Mouse (Mus musculus): ENCODE results near the gene Zmiz1.
A peak's percentile ranks its signal among the peaks of the same experiment; 100 is the strongest.

Zmiz1 gene

GRCm38 (mm10) chr14:25454066-25454760 lies 4.8 kb upstream of the Zmiz1 start:
- DNase-seq (ENCODE audit: low read depth in 1 of 2, low spot score in 2 of 2), result no peak

- no peak for DNase-seq (ENCODE audit: low read depth in 1 of 2, low spot score in 2 of 2)
Observed at GRCm38 (mm10) chr14:25456666-25457433, 2.1 kb upstream of the Zmiz1 start.

GRCm38 (mm10) chr14:25457434-25457957 lies 1.5 kb upstream of the Zmiz1 start:
- peak; percentile 69 to 76 for DNase-seq (ENCODE audit: low read depth in 1 of 2, low spot score in 2 of 2)

- no peak for DNase-seq (ENCODE audit: low read depth in 1 of 2, low spot score in 2 of 2)
Observed at GRCm38 (mm10) chr14:25458111-25459015, 622 bp upstream of the Zmiz1 start.

GRCm38 (mm10) chr14:25459394-25459997 lies 511 bp downstream of the Zmiz1 start:
- no peak for DNase-seq (ENCODE audit: low read depth in 1 of 2, low spot score in 2 of 2)

- DNase-seq (ENCODE audit: low read depth in 1 of 2, low spot score in 2 of 2), result peak in 1 of 2 experiments; percentile 70
Observed at GRCm38 (mm10) chr14:25459998-25460800, 1.2 kb downstream of the Zmiz1 start.

- peak; percentile 57 to 72 for DNase-seq (ENCODE audit: low read depth in 1 of 2, low spot score in 2 of 2)
Observed at GRCm38 (mm10) chr14:25460801-25461675, 2.1 kb downstream of the Zmiz1 start.

GRCm38 (mm10) chr14:25461676-25462385 lies 2.8 kb downstream of the Zmiz1 start:
- peak in 1 of 2 experiments; percentile 60 for DNase-seq (ENCODE audit: low read depth in 1 of 2, low spot score in 2 of 2)

GRCm38 (mm10) chr14:25462975-25463374 lies 4.0 kb downstream of the Zmiz1 start:
- DNase-seq (ENCODE audit: low read depth in 1 of 2, low spot score in 2 of 2), result no peak

GRCm38 (mm10) chr14:25463919-25464318 lies 4.9 kb downstream of the Zmiz1 start:
- DNase-seq (ENCODE audit: low read depth in 1 of 2, low spot score in 2 of 2), result no peak

- peak; percentile 55 to 63 for DNase-seq (ENCODE audit: low read depth in 1 of 2, low spot score in 2 of 2)
Observed at GRCm38 (mm10) chr14:25464611-25465307, 5.8 kb downstream of the Zmiz1 start.

- no peak for DNase-seq (ENCODE audit: low read depth in 1 of 2, low spot score in 2 of 2)
Observed at GRCm38 (mm10) chr14:25466361-25466760, 7.4 kb downstream of the Zmiz1 start.

GRCm38 (mm10) chr14:25467911-25468668 lies 9.1 kb downstream of the Zmiz1 start:
- no peak for DNase-seq (ENCODE audit: low read depth in 1 of 2, low spot score in 2 of 2)

GRCm38 (mm10) chr14:25468891-25469529 lies 10.0 kb downstream of the Zmiz1 start:
- no peak for DNase-seq (ENCODE audit: low read depth in 1 of 2, low spot score in 2 of 2)

- DNase-seq (ENCODE audit: low read depth in 1 of 2, low spot score in 2 of 2), result peak; percentile 60 to 62
Observed at GRCm38 (mm10) chr14:25470224-25470805, 11.3 kb downstream of the Zmiz1 start.

GRCm38 (mm10) chr14:25471035-25471434 lies 12.1 kb downstream of the Zmiz1 start:
- DNase-seq (ENCODE audit: low read depth in 1 of 2, low spot score in 2 of 2), result no peak

All from monocyte, adult 2 months (primary cell).